Mouse (Mus musculus) mouse trophoblast stem cell (cell line): ENCODE results near the gene Plk1.

Experiments
- in situ Hi-C, 2 experiments: fragments of 300-500 bp; cut with MseI, MboI; formaldehyde crosslinking; loops; 2 replicates in 1 of 2; 3 replicates in 1 of 2; pipeline ENCODE4 v1.15.1; 2025

Plk1 gene

GRCm38 (mm10) chr7:122191097-122191496, 31.9 kb downstream of the Plk1 start:
- in situ Hi-C loops, result no loop called here

GRCm38 (mm10) chr7:122193919-122194318, 34.7 kb downstream of the Plk1 start:
- in situ Hi-C loops, result no loop called here

GRCm38 (mm10) chr7:122196771-122197170, 37.5 kb downstream of the Plk1 start:
- in situ Hi-C loops, result no loop called here

GRCm38 (mm10) chr7:122197306-122197705, 38.1 kb downstream of the Plk1 start:
- in situ Hi-C loops, result no loop called here

- in situ Hi-C loops, result no loop called here
Observed at GRCm38 (mm10) chr7:122199296-122199695, 40.1 kb downstream of the Plk1 start.

- in situ Hi-C loops, result loop anchor here in 1 of 2 experiments (5.0 kb wide), 1 partner anchor 38 kb away; no protein-coding TSS in a partner anchor
Observed at GRCm38 (mm10) chr7:122203936-122204335, 44.7 kb downstream of the Plk1 start.

- in situ Hi-C loops, result no loop called here
Observed at GRCm38 (mm10) chr7:122206121-122206520, 46.9 kb downstream of the Plk1 start.

- in situ Hi-C loops, result no loop called here
Observed at GRCm38 (mm10) chr7:122208276-122209021, 49.2 kb downstream of the Plk1 start.

GRCm38 (mm10) chr7:122219315-122219801, 60.1 kb downstream of the Plk1 start, which contains the start of gene Chp2:
Gene Chp2 (plus strand): TSS chr7:122219496.
- in situ Hi-C loops, result no loop called here
